Mouse (Mus musculus): ENCODE results near the gene Bmf. TPM values are rescaled to one million over a fixed set of nuclear protein-coding genes. Genes with fewer than 3 reads are reported as not detected.
A peak's percentile ranks its signal among the peaks of the same experiment; 100 is the strongest.

Bmf gene
- polyA plus RNA-seq, 1 experiment from 2014 or later, result 7.1 TPM

DNA sequence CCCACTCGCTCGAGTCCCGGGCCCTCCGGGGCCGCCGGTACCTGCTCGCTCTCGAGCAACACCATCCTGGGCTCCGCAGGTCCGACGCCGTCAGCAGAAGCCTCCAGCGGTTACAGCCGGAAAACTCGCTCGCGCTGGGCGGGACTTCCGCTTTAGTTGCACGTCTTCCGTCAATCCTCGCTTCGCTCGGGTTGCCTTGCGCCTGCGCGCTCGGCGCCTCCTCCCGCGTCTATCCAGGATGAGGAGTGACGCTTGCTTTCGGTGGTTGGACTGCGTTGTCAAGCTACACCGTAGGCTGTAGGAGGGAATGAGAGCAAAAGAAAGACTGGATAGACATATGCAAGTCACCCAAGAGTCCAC is 70.0 kb downstream of the Bmf start, which contains the start of gene Srp14:
Gene Srp14 (minus strand): TSS at position 162 of the 360 bp plus-strand sequence.
- Histone ChIP-seq H3K4me2 (peak within 1 kb of the TSS; percentile 80), H3K27ac (ENCODE audit: low read depth) (peak within 1 kb of the TSS; percentile 87), H3K4me3 (ENCODE audit: low read depth, low read length) (peak within 1 kb of the TSS; percentile 94), H3K36me3 (ENCODE audit: insufficient read depth) (peaks cover 25% of the 10 kb centered on the region), H3K9me3 (ENCODE audit: low read depth, low read length) (no peaks in the 10 kb centered on the region), H3K4me1 (ENCODE audit: insufficient read depth) (peaks cover 10% of the 10 kb centered on the region), H3K27me3 (ENCODE audit: insufficient read depth, low read length) (no peaks in the 10 kb centered on the region), H3K9ac (peak within 1 kb of the TSS; percentile 88)
- TF ChIP-seq CTCF (IDR thresholded peaks at IDR 0.05; ENCODE audit: low read depth), result no peak
- under 1% methylated on average over 35 of the region's 35 CpGs for WGBS
- ATAC-seq (ENCODE audit: insufficient read depth) (peak; percentile 95), DNase-seq (peak; percentile 99)

GRCm38 (mm10) chr2:118478833-118479549 is 70.5 kb downstream of the Bmf start:
- H3K4me2 ChIP-seq, result peak overlapping the region; percentile 80
- ATAC-seq (ENCODE audit: insufficient read depth) (peak; percentile 75), DNase-seq (no peak)
- peaks cover 10% of the 10 kb centered on the region for H3K4me1 ChIP-seq (ENCODE audit: insufficient read depth)
- peaks cover 31% of the 10 kb centered on the region for H3K36me3 ChIP-seq (ENCODE audit: insufficient read depth)
- no peaks in the 10 kb centered on the region for H3K27me3 ChIP-seq (ENCODE audit: insufficient read depth, low read length)
- no peak for TF ChIP-seq CTCF (IDR thresholded peaks at IDR 0.05; ENCODE audit: low read depth)
- H3K4me3 ChIP-seq (ENCODE audit: low read depth, low read length), result peak overlapping the region; percentile 94
- peak overlapping the region; percentile 88 for H3K9ac ChIP-seq
- WGBS, result 2% methylated on average over 52 of the region's 52 CpGs
- H3K9me3 ChIP-seq (ENCODE audit: low read depth, low read length), result no peaks in the 10 kb centered on the region
- H3K27ac ChIP-seq (ENCODE audit: low read depth), result peak overlapping the region; percentile 87

Other genes with a start within 250 kb of the Bmf start
- 0.26 TPM in 1 of 2 replicates, not detected in the other for gene Gpr176, start 176.3 kb downstream of the Bmf start, polyA plus RNA-seq (2014; fragmentation: Nextera tagmentation; extraction: Ambion mirVana)
- gene Eif2ak4, start 161.1 kb downstream of the Bmf start, polyA plus RNA-seq (2014; fragmentation: Nextera tagmentation; extraction: Ambion mirVana), result 14.5 and 15.4 TPM in 2 replicates
- 214 and 218 TPM in 2 replicates for gene Srp14, start 70.0 kb downstream of the Bmf start, polyA plus RNA-seq (2014; fragmentation: Nextera tagmentation; extraction: Ambion mirVana)
- gene Bub1b, start 48.5 kb upstream of the Bmf start, polyA plus RNA-seq (2014; fragmentation: Nextera tagmentation; extraction: Ambion mirVana), result 125 and 133 TPM in 2 replicates
- gene Pak6, start 113.6 kb upstream of the Bmf start, polyA plus RNA-seq (2014; fragmentation: Nextera tagmentation; extraction: Ambion mirVana), result 0.93 and 0.95 TPM in 2 replicates
- not detected in 2 replicates for gene Ankrd63, start 154.3 kb upstream of the Bmf start, polyA plus RNA-seq (2014; fragmentation: Nextera tagmentation; extraction: Ambion mirVana)
- gene Plcb2, start 178.8 kb upstream of the Bmf start, polyA plus RNA-seq (2014; fragmentation: Nextera tagmentation; extraction: Ambion mirVana), result 1.3 and 1.5 TPM in 2 replicates
- gene Inafm2, start 196.1 kb upstream of the Bmf start, polyA plus RNA-seq (2014; fragmentation: Nextera tagmentation; extraction: Ambion mirVana), result 24.3 and 25.0 TPM in 2 replicates
- gene Ccdc9b, start 213.0 kb upstream of the Bmf start, polyA plus RNA-seq (2014; fragmentation: Nextera tagmentation; extraction: Ambion mirVana), result 0.50 and 0.55 TPM in 2 replicates
- gene Phgr1, start 223.1 kb upstream of the Bmf start, polyA plus RNA-seq (2014; fragmentation: Nextera tagmentation; extraction: Ambion mirVana), result not detected in 2 replicates
- 0.59 and 0.64 TPM in 2 replicates for gene Disp2, start 230.0 kb upstream of the Bmf start, polyA plus RNA-seq (2014; fragmentation: Nextera tagmentation; extraction: Ambion mirVana)

All from lung, embryonic 14.5 days (tissue).